Mouse (Mus musculus) ES-E14 (cell line): ENCODE data around the gene Cpd.

Experiments used
- CHD2 ChIP-seq: IDR thresholded peaks from 2 replicates; pipeline ENCODE4 v1.6.1; 2014; ENCODE audit warnings: mild to moderate bottlenecking, low read depth, low read length, inconsistent platforms
- MAFK ChIP-seq: IDR thresholded peaks from 2 replicates; pipeline ENCODE4 v1.6.1; 2014; ENCODE audit warnings: mild to moderate bottlenecking, low read depth, low read length, inconsistent platforms; ENCODE audit not compliant: insufficient read depth
- ZC3H11A ChIP-seq: IDR thresholded peaks from 2 replicates; pipeline ENCODE4 v1.6.1; 2012; ENCODE audit warnings: low read depth, mild to moderate bottlenecking, inconsistent platforms, low read length, borderline replicate concordance
- ZNF384 ChIP-seq: IDR thresholded peaks from 2 replicates; pipeline ENCODE4 v1.6.1; 2012; ENCODE audit warnings: low read depth, low read length, inconsistent platforms

DNA sequence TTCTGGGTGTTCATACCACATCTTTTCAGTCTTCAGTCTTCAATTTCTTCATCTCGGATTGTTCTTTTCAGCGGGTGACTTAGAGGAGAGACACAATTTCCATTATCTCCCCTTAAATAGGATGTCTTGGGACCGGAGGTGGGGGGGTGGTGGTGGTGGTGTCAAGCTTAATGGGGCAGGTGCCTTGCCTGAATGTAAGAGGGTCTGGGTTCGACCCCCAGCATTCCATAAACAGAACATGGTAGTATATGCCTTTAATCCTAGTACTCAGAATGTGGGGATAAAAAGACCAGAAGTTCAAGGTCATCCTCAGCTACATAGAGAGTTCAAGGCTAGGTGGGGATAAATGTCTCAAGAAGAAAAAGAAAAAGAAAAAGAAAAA is 83.1 kb downstream of the Cpd start:
- TF ChIP-seq CHD2: no peak
- TF ChIP-seq ZC3H11A: no peak
- TF ChIP-seq MAFK: no peak
- TF ChIP-seq ZNF384: no peak
